Mouse (Mus musculus): ENCODE results near the gene Trpv2. TPM values are rescaled to one million over a fixed set of nuclear protein-coding genes. Genes with fewer than 3 reads are reported as not detected.
A peak's percentile ranks its signal among the peaks of the same experiment; 100 is the strongest.

The Trpv2 gene
- polyA plus RNA-seq, 1 experiment from 2014 or later, result 5.5 TPM

GRCm38 (mm10) chr11:62606299-62607169 lies 32.2 kb downstream of the Trpv2 start:
- Histone ChIP-seq H3K4me2 (no peak overlapping the region), H3K4me3 (no peak overlapping the region), H3K9ac (no peak overlapping the region), H3K4me1 (peaks cover 31% of the 10 kb centered on the region), H3K27ac (peak overlapping the region; percentile 20; the same call in 1 of the 2 replicates), H3K36me3 (peaks cover 57% of the 10 kb centered on the region), H3K9me3 (no peaks in the 10 kb centered on the region), H3K27me3 (no peaks in the 10 kb centered on the region)
- no peak for ATAC-seq (ENCODE audit: borderline replicate concordance, extremely low read depth, low FRiP score, low TSS enrichment)
- WGBS, result 33% methylated on average over 10 of the region's 10 CpGs

- H3K4me2 ChIP-seq, result no peak overlapping the region
- no peak overlapping the region; the same call in 1 of the 2 replicates for H3K27ac ChIP-seq
- no peaks in the 10 kb centered on the region for H3K9me3 ChIP-seq
- peaks cover 57% of the 10 kb centered on the region for H3K36me3 ChIP-seq
- no peak for ATAC-seq (ENCODE audit: borderline replicate concordance, extremely low read depth, low FRiP score, low TSS enrichment)
- peaks cover 25% of the 10 kb centered on the region for H3K4me1 ChIP-seq
- H3K4me3 ChIP-seq, result no peak overlapping the region
- H3K9ac ChIP-seq, result no peak overlapping the region
- H3K27me3 ChIP-seq, result no peaks in the 10 kb centered on the region
- 65% methylated on average over 10 of the region's 10 CpGs for WGBS
Measured at GRCm38 (mm10) chr11:62607170-62607951, 33.1 kb downstream of the Trpv2 start.

DNA sequence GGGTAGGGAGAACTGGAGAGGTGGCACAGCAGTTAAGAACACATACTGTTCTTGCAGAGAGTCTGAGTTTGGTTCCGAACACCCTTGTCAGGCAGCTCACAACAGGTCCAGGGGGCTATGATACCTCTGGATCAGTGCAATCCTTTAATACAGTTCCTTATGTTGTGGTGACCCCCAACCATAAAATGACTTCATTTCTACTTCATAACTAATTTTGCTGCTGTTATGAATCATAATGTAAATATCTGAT lies 33.6 kb downstream of the Trpv2 start:
- no peak overlapping the region for H3K4me2 ChIP-seq
- H3K9ac ChIP-seq, result no peak overlapping the region
- H3K27me3 ChIP-seq, result no peaks in the 10 kb centered on the region
- H3K36me3 ChIP-seq, result peaks cover 57% of the 10 kb centered on the region
- no peak overlapping the region for H3K4me3 ChIP-seq
- H3K9me3 ChIP-seq, result no peaks in the 10 kb centered on the region
- ATAC-seq (ENCODE audit: borderline replicate concordance, extremely low read depth, low FRiP score, low TSS enrichment), result no peak
- 97% methylated on average over 1 of the region's 1 CpGs for WGBS
- H3K27ac ChIP-seq, result no peak overlapping the region
- H3K4me1 ChIP-seq, result peaks cover 25% of the 10 kb centered on the region

DNA sequence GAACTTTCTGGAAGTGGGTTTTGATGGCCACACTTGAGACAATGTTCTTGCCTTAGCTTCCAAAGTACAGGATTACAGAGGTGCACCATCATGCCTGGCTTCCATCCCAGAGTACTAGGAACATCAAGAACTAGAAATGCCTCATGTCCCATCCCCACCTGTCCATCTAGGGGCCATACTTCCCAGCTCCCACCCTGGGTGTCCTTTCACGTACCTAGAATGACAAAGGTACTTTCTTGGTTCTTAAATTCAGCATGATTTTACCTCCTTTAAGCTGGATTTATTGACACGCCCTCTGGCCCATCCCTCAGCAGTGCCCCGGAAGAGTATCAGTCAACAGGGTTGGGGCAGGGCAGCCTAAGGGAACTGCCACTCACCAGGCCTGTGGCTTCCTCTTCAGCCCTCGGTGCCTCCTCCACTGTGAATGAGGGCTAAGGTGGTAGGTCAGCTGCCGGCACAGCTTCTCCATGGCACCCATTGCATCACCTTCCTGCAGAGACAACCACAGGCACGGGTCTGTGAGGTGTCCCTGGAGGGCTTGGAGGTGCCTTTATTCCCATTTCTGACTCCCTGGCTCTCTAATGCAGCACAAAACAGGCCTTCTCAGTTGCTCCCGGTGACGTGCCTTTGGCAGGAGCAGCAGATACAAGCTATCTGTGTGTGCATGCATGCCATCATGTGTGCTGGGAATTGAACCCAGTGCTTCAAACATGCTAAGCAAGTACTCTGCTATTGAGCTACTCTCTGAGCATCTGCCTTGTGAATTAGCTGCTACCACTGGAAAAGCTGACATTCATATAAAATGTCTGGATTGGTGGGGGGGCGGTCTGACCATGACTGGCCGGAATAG lies 34.8 kb downstream of the Trpv2 start:
- H3K9me3 ChIP-seq, result no peaks in the 10 kb centered on the region
- no peak for ATAC-seq (ENCODE audit: borderline replicate concordance, extremely low read depth, low FRiP score, low TSS enrichment)
- no peak overlapping the region for H3K27ac ChIP-seq
- WGBS, result 71% methylated on average over 10 of the region's 10 CpGs
- no peak overlapping the region for H3K4me2 ChIP-seq
- H3K4me1 ChIP-seq, result peaks cover 25% of the 10 kb centered on the region
- H3K27me3 ChIP-seq, result no peaks in the 10 kb centered on the region
- peaks cover 55% of the 10 kb centered on the region for H3K36me3 ChIP-seq
- no peak overlapping the region for H3K9ac ChIP-seq
- no peak overlapping the region for H3K4me3 ChIP-seq

GRCm38 (mm10) chr11:62610304-62610703 lies 36.0 kb downstream of the Trpv2 start:
- WGBS, result 78% methylated on average over 6 of the region's 6 CpGs
- H3K36me3 ChIP-seq, result peaks cover 43% of the 10 kb centered on the region

GRCm38 (mm10) chr11:62612604-62613003 lies 38.3 kb downstream of the Trpv2 start:
- WGBS, result 83% methylated on average over 10 of the region's 10 CpGs
- Histone ChIP-seq H3K27me3 (no peaks in the 10 kb centered on the region), H3K9me3 (no peaks in the 10 kb centered on the region), H3K4me2 (no peak overlapping the region), H3K36me3 (peaks cover 25% of the 10 kb centered on the region), H3K27ac (no peak overlapping the region), H3K4me1 (peaks cover 8% of the 10 kb centered on the region), H3K9ac (no peak overlapping the region), H3K4me3 (no peak overlapping the region)
- ATAC-seq (ENCODE audit: borderline replicate concordance, extremely low read depth, low FRiP score, low TSS enrichment), result no peak

More at GRCm38 (mm10) chr11:62610304-62610703, 36.0 kb downstream of the Trpv2 start:
- Histone ChIP-seq H3K27me3 (no peaks in the 10 kb centered on the region), H3K27ac (no peak overlapping the region), H3K4me2 (no peak overlapping the region), H3K4me1 (peaks cover 17% of the 10 kb centered on the region), H3K4me3 (no peak overlapping the region), H3K9me3 (no peaks in the 10 kb centered on the region), H3K9ac (no peak overlapping the region)
- no peak for ATAC-seq (ENCODE audit: borderline replicate concordance, extremely low read depth, low FRiP score, low TSS enrichment)

DNA sequence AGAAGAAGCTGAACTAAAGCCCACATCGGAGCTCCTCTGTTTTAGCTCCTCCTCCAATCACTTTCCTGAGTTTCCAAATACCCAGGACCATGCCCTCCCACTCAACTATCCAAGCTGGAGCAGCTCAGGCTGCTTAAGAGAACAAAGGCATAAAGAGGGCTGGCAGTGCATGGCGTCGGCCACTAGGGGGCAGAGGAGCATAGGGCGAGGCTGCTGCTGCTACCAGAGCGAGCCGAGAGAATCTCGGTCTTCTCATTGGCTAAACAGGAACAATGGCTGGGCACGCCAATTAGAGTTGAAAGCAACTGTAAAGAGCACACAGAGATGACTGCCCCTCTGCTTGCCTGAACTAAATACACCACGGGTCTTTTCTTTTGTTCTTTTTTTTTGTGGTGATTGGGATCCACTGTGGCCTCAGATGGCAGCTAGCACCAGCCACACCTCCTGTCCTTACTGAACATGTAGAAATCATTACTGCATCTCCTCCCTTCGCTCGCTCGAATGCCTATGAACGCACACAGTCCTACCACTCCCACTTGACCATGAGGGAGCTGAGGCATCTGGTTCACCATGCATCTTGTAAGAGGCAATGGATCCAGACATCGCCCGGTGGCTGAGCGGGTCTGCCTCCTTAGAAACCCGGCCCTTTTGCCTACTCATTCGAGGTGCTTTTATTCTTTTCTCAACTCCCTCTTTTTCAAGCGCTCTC lies 39.5 kb downstream of the Trpv2 start:
- H3K9me3 ChIP-seq, result no peaks in the 10 kb centered on the region
- H3K4me1 ChIP-seq, result peaks cover 8% of the 10 kb centered on the region
- peak; percentile 92 for ATAC-seq (ENCODE audit: borderline replicate concordance, extremely low read depth, low FRiP score, low TSS enrichment)
- 21% methylated on average over 19 of the region's 19 CpGs for WGBS
- no peaks in the 10 kb centered on the region for H3K27me3 ChIP-seq
- peak overlapping the region; percentile 48 for H3K4me2 ChIP-seq
- H3K27ac ChIP-seq, result peak overlapping the region; percentile 29
- peaks cover 20% of the 10 kb centered on the region for H3K36me3 ChIP-seq
- 0 out of 2 replicates have a peak overlapping the region, but pooled peaks have one; percentile 15 for H3K4me3 ChIP-seq
- H3K9ac ChIP-seq, result peak overlapping the region; percentile 37

DNA sequence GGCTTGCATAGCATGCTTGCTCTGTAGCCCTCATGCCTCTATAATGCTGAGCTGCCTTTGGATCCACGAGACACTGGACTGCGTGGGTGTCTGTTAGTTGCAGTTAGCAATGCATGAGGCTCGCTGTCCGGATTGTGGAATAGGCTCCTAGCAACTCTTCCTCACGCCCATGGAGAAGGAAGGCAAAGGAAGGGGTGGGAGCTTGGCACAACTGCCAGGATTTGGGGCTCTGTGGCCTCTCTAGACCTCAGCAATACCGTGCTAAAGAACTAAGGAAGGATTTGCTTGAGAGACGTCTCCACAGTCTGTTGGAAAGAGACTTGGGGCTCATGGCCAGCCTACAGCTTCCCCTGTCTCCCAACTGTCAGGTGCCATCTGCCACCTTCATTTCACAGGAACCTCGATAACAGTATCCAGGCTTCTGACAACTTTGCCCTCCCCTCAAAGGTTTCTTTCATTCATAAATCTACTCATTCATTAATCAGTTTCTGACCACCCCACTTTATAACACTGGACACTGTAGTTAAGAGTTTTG lies 40.7 kb downstream of the Trpv2 start:
- H3K36me3 ChIP-seq, result peaks cover 19% of the 10 kb centered on the region
- H3K9ac ChIP-seq, result no peak overlapping the region

DNA sequence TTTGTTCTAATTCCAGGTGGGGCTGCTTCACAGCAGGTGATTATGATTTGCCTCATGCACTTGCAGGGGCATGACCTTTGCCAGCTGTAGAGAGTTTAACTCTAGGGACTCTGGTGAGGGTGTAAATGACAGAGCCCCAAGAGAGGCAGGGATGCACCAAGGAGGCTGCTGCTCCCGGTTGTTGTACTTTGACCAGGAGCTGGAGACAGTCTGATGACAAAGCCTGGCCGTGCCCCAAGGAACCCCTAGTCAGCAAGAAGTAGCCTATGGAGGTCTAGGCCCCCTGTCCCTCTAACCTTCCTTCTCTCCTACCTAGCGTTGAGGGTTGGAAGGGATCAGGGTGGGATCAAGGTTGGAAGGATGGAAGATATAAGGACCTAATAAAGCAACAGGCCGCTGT lies 41.2 kb downstream of the Trpv2 start:
- Histone ChIP-seq H3K4me2 (no peak overlapping the region), H3K4me1 (peaks cover 8% of the 10 kb centered on the region), H3K27me3 (no peaks in the 10 kb centered on the region), H3K27ac (no peak overlapping the region), H3K36me3 (peaks cover 20% of the 10 kb centered on the region), H3K9me3 (no peaks in the 10 kb centered on the region), H3K9ac (no peak overlapping the region), H3K4me3 (no peak overlapping the region)
- WGBS, result 88% methylated on average over 4 of the region's 4 CpGs
- no peak for ATAC-seq (ENCODE audit: borderline replicate concordance, extremely low read depth, low FRiP score, low TSS enrichment)

More for the DNA sequence above, 40.7 kb downstream of the Trpv2 start:
- Histone ChIP-seq H3K27ac (no peak overlapping the region), H3K27me3 (no peaks in the 10 kb centered on the region), H3K4me2 (no peak overlapping the region), H3K4me3 (no peak overlapping the region), H3K4me1 (peaks cover 8% of the 10 kb centered on the region), H3K9me3 (no peaks in the 10 kb centered on the region)
- ATAC-seq (ENCODE audit: borderline replicate concordance, extremely low read depth, low FRiP score, low TSS enrichment), result no peak
- 84% methylated on average over 8 of the region's 8 CpGs for WGBS

DNA sequence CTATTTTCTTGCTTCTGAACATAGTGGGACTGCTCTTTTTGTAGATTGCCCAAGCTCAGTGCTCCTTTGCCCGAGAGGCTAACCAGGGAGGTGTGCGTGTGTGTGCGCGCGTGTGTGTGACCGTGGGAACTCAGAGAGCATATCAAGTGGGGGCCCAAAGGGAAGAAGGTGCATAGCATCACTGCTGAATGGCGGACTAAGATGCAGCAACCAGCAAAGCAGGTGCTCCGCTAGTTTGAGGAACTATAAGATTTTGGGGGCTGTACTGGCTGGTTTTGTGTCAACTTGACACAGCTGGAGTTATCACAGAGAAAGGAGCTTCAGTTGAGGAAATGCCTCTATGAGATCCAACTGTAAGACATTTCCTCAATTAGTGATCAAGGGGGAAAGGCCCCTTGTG lies 46.8 kb downstream of the Trpv2 start:
- Histone ChIP-seq H3K9ac (no peak overlapping the region), H3K27me3 (no peaks in the 10 kb centered on the region), H3K27ac (no peak overlapping the region), H3K9me3 (no peaks in the 10 kb centered on the region), H3K4me1 (peaks cover 22% of the 10 kb centered on the region), H3K36me3 (peaks cover 15% of the 10 kb centered on the region; the same call in 1 of the 2 replicates), H3K4me3 (no peak overlapping the region), H3K4me2 (no peak overlapping the region)
- WGBS, result 88% methylated on average over 8 of the region's 8 CpGs
- ATAC-seq (ENCODE audit: borderline replicate concordance, extremely low read depth, low FRiP score, low TSS enrichment), result no peak

All from lung, embryonic 15.5 days (tissue).